Mouse (Mus musculus) cortical plate, adult 2 months (tissue): ENCODE results near the gene Mpeg1.

Experiments used
- CTCF ChIP-seq: fragments of 200-500 bp; IDR thresholded peaks from 2 replicates; pipeline ENCODE4 v1.5.1; 2011; ENCODE audit warnings: mild to moderate bottlenecking, control low read depth, low read length; ENCODE audit not compliant: insufficient read depth; ENCODE audit errors: extremely low read depth
- POLR2A ChIP-seq: fragments of 200-500 bp; IDR thresholded peaks from 2 replicates; pipeline ENCODE4 v1.6.1; 2011; ENCODE audit warnings: mild to moderate bottlenecking, low read length, control low read depth; ENCODE audit not compliant: insufficient read depth; ENCODE audit errors: extremely low read depth

DNA sequence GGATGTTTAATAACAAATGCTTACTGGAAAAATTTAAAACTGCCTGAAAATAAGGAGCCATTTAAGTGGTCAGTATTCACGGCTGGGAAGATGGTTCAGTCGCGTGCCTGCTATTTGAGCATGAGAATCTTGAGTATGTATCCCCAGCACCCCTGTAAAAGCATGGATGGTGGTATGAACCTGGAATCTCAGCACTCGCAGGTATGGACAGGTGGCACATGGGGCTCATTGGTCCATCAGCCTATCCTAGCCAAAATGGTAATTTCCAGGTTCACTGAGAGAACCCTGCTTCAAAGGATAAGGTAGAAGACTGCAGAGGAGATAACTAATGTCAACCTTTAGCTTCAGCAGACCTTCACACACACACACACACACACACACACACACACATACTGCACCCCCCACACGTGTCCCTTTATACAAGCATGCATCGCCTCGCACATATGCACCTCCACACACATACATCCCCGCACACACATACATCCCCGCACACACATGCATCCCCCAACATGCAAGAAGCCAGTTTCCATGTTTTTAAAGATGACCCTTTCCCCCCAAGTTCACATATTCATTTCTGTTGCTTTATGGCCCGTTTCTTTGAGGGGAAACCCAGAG is 5.1 kb downstream of the Mpeg1 start:
- TF ChIP-seq POLR2A (no peak), CTCF (no peak)
